Mouse (Mus musculus): ENCODE results near the gene Cep290. TPM values are rescaled to one million over a fixed set of nuclear protein-coding genes. Genes with fewer than 3 reads are reported as not detected.

Cep290 gene
- polyA plus RNA-seq, 2 experiments = 4.0 to 4.6 TPM

DNA sequence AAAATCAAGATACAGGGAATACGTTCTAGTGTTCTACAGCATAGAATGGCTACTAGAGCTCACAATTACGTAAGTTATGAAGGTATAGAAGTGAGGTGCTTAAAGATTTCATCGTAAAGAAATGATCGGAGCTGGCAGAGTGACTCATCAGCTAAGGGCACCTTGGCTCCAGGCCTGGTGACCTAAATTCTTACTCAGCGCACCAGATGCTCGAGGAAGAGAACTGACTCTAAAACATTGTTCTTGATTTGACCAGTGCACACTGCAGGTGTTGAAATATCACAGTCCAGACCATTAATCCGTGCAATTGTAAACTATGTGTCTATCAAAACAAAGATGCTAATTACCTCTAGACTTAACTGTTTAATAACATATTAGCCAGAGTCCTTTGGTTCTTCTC lies 132.1 kb downstream of the Cep290 start:
- Histone ChIP-seq H3K4me2 (replicated peaks; ENCODE audit: low read depth, low read length, severe bottlenecking) (no peak overlapping the region), H3K9me3 (ENCODE audit: control insufficient read depth, low read length) (no peaks in the 10 kb centered on the region), H3K36me3 (ENCODE audit: control insufficient read depth, insufficient read depth, low read length) (no peaks in the 10 kb centered on the region), H3K9ac (ENCODE audit: low read depth, low read length, severe bottlenecking) (no peak overlapping the region), H3K4me3 (replicated peaks; ENCODE audit: low read length) (no peak overlapping the region), H3K27me3 (ENCODE audit: control insufficient read depth, insufficient read depth, low read length) (no peaks in the 10 kb centered on the region), H3K27ac (replicated peaks; ENCODE audit: low read depth, low read length) (no peak overlapping the region), H3K4me1 (ENCODE audit: control insufficient read depth, insufficient read depth, low read length) (no peaks in the 10 kb centered on the region)
- WGBS = 86% methylated on average over 7 of the region's 7 CpGs
- ATAC-seq (ENCODE audit: low FRiP score, low read depth) (no peak), DNase-seq (ENCODE audit: low spot score) (no peak)
- TF ChIP-seq POLR2A (IDR thresholded peaks at IDR 0.05; ENCODE audit: borderline replicate concordance, extremely low read depth, insufficient read depth, insufficient read length) = no peak

DNA sequence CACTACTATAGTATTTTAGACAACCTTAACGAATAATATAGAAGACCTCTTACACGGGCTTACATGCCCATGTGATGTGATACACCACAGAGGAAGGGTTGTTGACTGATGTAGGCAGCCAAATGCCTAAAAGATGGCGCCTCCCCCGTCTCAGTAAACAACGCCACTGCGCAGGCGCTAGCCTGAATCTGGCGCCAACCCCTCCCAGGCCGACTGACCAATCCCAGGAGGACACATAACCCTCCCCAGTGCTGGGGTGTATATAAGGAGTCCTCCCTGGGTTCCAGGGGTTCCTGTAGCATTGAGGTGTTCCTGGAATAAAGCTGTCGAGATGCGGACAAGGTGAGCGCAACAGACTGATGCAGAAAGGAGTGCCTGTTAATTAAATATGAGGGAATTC lies 132.7 kb downstream of the Cep290 start:
- Histone ChIP-seq H3K27ac (replicated peaks; ENCODE audit: low read depth, low read length) (no peak overlapping the region), H3K9me3 (ENCODE audit: control insufficient read depth, low read length) (no peaks in the 10 kb centered on the region), H3K36me3 (ENCODE audit: control insufficient read depth, insufficient read depth, low read length) (no peaks in the 10 kb centered on the region), H3K9ac (ENCODE audit: low read depth, low read length, severe bottlenecking) (no peak overlapping the region), H3K4me3 (replicated peaks; ENCODE audit: low read length) (no peak overlapping the region), H3K4me1 (ENCODE audit: control insufficient read depth, insufficient read depth, low read length) (no peaks in the 10 kb centered on the region), H3K4me2 (replicated peaks; ENCODE audit: low read depth, low read length, severe bottlenecking) (no peak overlapping the region), H3K27me3 (ENCODE audit: control insufficient read depth, insufficient read depth, low read length) (no peaks in the 10 kb centered on the region)
- ATAC-seq (ENCODE audit: low FRiP score, low read depth) = no peak
- no peak for DNase-seq (ENCODE audit: low spot score)
- TF ChIP-seq POLR2A (IDR thresholded peaks at IDR 0.05; ENCODE audit: borderline replicate concordance, extremely low read depth, insufficient read depth, insufficient read length) = no peak
- WGBS = 91% methylated on average over 12 of the region's 12 CpGs

DNA sequence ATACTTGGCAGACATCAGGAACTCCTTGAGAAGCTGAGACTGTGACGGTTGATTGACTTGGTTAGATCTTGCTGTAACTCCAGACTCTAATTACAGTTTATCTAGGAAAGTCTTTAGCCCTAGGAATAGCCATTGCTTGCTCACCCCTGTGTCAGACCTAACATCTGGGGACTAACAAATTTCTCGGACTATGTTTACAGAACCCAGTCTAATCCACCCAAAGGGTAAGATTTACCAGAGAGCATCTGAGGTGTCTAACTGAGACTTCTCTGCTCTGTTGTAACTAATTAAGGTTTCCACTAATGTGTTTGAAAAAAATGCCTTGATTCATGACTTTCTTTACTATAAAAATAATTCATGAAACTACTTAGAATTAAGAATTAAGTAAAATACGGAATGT lies 135.1 kb downstream of the Cep290 start:
- Histone ChIP-seq H3K27me3 (ENCODE audit: control insufficient read depth, insufficient read depth, low read length) (no peaks in the 10 kb centered on the region), H3K9me3 (ENCODE audit: control insufficient read depth, low read length) (no peaks in the 10 kb centered on the region), H3K4me2 (replicated peaks; ENCODE audit: low read depth, low read length, severe bottlenecking) (no peak overlapping the region), H3K36me3 (ENCODE audit: control insufficient read depth, insufficient read depth, low read length) (no peaks in the 10 kb centered on the region), H3K27ac (replicated peaks; ENCODE audit: low read depth, low read length) (no peak overlapping the region), H3K4me1 (ENCODE audit: control insufficient read depth, insufficient read depth, low read length) (no peaks in the 10 kb centered on the region), H3K9ac (ENCODE audit: low read depth, low read length, severe bottlenecking) (no peak overlapping the region), H3K4me3 (replicated peaks; ENCODE audit: low read length) (no peak overlapping the region)
- 66% methylated on average over 3 of the region's 3 CpGs for WGBS
- no peak for TF ChIP-seq POLR2A (IDR thresholded peaks at IDR 0.05; ENCODE audit: borderline replicate concordance, extremely low read depth, insufficient read depth, insufficient read length)
- no peak for DNase-seq (ENCODE audit: low spot score)
- no peak for ATAC-seq (ENCODE audit: low FRiP score, low read depth)

Other genes starting within 250 kb of the Cep290 start
- not detected in 2 replicates for gene Gm4301, start 151.9 kb upstream of the Cep290 start, polyA plus RNA-seq (2012; rRNA removed)
- not detected in 2 replicates for gene Gm4301, start 151.9 kb upstream of the Cep290 start, polyA plus RNA-seq (2014; fragmentation: Nextera tagmentation; extraction: Ambion mirVana)
- not detected in 2 replicates for gene Gm4302, start 146.7 kb upstream of the Cep290 start, polyA plus RNA-seq (2012; rRNA removed)
- gene Gm4302, start 146.7 kb upstream of the Cep290 start, polyA plus RNA-seq (2014; fragmentation: Nextera tagmentation; extraction: Ambion mirVana) = not detected in 2 replicates
- not detected in 2 replicates for gene Gm4303, start 141.6 kb upstream of the Cep290 start, polyA plus RNA-seq (2012; rRNA removed)
- not detected in 2 replicates for gene Gm4303, start 141.6 kb upstream of the Cep290 start, polyA plus RNA-seq (2014; fragmentation: Nextera tagmentation; extraction: Ambion mirVana)
- gene Gm4305, start 136.5 kb upstream of the Cep290 start, polyA plus RNA-seq (2012; rRNA removed) = not detected in 2 replicates
- not detected in 2 replicates for gene Gm4305, start 136.5 kb upstream of the Cep290 start, polyA plus RNA-seq (2014; fragmentation: Nextera tagmentation; extraction: Ambion mirVana)
- gene Gm4307, start 126.2 kb upstream of the Cep290 start, polyA plus RNA-seq (2012; rRNA removed) = not detected in 2 replicates
- not detected in 2 replicates for gene Gm4307, start 126.2 kb upstream of the Cep290 start, polyA plus RNA-seq (2014; fragmentation: Nextera tagmentation; extraction: Ambion mirVana)
- gene Gm4312, start 105.0 kb upstream of the Cep290 start, polyA plus RNA-seq (2012; rRNA removed) = not detected in 2 replicates
- gene Gm4312, start 105.0 kb upstream of the Cep290 start, polyA plus RNA-seq (2014; fragmentation: Nextera tagmentation; extraction: Ambion mirVana) = not detected in 2 replicates
- 16.2 and 19.0 TPM in 2 replicates for gene Tmtc3, start 208 bp upstream of the Cep290 start, polyA plus RNA-seq (2012; rRNA removed)
- gene Tmtc3, start 208 bp upstream of the Cep290 start, polyA plus RNA-seq (2014; fragmentation: Nextera tagmentation; extraction: Ambion mirVana) = 23.5 TPM in 2 replicates
- gene 4930430F08Rik, start 102.9 kb downstream of the Cep290 start, polyA plus RNA-seq (2012; rRNA removed) = 8.9 and 15.3 TPM in 2 replicates
- 9.8 and 11.3 TPM in 2 replicates for gene 4930430F08Rik, start 102.9 kb downstream of the Cep290 start, polyA plus RNA-seq (2014; fragmentation: Nextera tagmentation; extraction: Ambion mirVana)
- gene 1700017N19Rik, start 102.9 kb downstream of the Cep290 start, polyA plus RNA-seq (2012; rRNA removed) = not detected in 2 replicates
- not detected in 2 replicates for gene 1700017N19Rik, start 102.9 kb downstream of the Cep290 start, polyA plus RNA-seq (2014; fragmentation: Nextera tagmentation; extraction: Ambion mirVana)